Mouse (Mus musculus) Muller cell, postnatal 12 days (primary cell): ENCODE results near the gene Hmgb3.
"Not testable (repeated sequence)": the region's sequence is repeated elsewhere in the genome, so short reads cannot be mapped to it uniquely, and the experiment has no call there.

Experiments
- DNase-seq: peaks from one replicate; pipeline ENCODE4 v3.0.0-alpha.2; 2015; ENCODE audit errors: inconsistent ontology term

Hmgb3 gene

GRCm38 (mm10) chrX:71555415-71556114, at the start of gene Hmgb3:
Gene Hmgb3 (plus strand): TSS chrX:71555918.
- DNase-seq, result peak; percentile 82

- not testable (repeated sequence) for DNase-seq
Observed at GRCm38 (mm10) chrX:71506591-71506990, 49.1 kb upstream of the Hmgb3 start.

- DNase-seq, result no peak
Observed at GRCm38 (mm10) chrX:71519252-71519651, 36.5 kb upstream of the Hmgb3 start.

- no peak for DNase-seq
Observed at GRCm38 (mm10) chrX:71522889-71523288, 32.8 kb upstream of the Hmgb3 start.

- no peak for DNase-seq
Observed at GRCm38 (mm10) chrX:71524310-71524709, 31.4 kb upstream of the Hmgb3 start.

GRCm38 (mm10) chrX:71525593-71526299, 30.0 kb upstream of the Hmgb3 start:
- no peak for DNase-seq

- DNase-seq, result no peak
Observed at GRCm38 (mm10) chrX:71527461-71527860, 28.3 kb upstream of the Hmgb3 start.

- no peak for DNase-seq
Observed at GRCm38 (mm10) chrX:71528150-71528549, 27.6 kb upstream of the Hmgb3 start.

GRCm38 (mm10) chrX:71528646-71529045, 27.1 kb upstream of the Hmgb3 start:
- peak; percentile 69 for DNase-seq

GRCm38 (mm10) chrX:71532635-71533034, 23.1 kb upstream of the Hmgb3 start:
- no peak for DNase-seq

GRCm38 (mm10) chrX:71534102-71534501, 21.6 kb upstream of the Hmgb3 start:
- no peak for DNase-seq

- no peak for DNase-seq
Observed at GRCm38 (mm10) chrX:71537791-71538190, 17.9 kb upstream of the Hmgb3 start.

- DNase-seq, result no peak
Observed at GRCm38 (mm10) chrX:71540821-71541510, 14.8 kb upstream of the Hmgb3 start.

- DNase-seq, result peak; percentile 28
Observed at GRCm38 (mm10) chrX:71544731-71545130, 11.0 kb upstream of the Hmgb3 start.

GRCm38 (mm10) chrX:71545163-71545562, 10.6 kb upstream of the Hmgb3 start:
- no peak for DNase-seq

- DNase-seq, result peak; percentile 37
Observed at GRCm38 (mm10) chrX:71556115-71556941, 610 bp downstream of the Hmgb3 start.

- DNase-seq, result no peak
Observed at GRCm38 (mm10) chrX:71556965-71557491, 1.3 kb downstream of the Hmgb3 start.

GRCm38 (mm10) chrX:71559336-71559735, 3.6 kb downstream of the Hmgb3 start:
- DNase-seq, result no peak

GRCm38 (mm10) chrX:71560796-71561195, 5.1 kb downstream of the Hmgb3 start:
- DNase-seq, result no peak

- no peak for DNase-seq
Observed at GRCm38 (mm10) chrX:71573132-71573900, 17.6 kb downstream of the Hmgb3 start.

GRCm38 (mm10) chrX:71575550-71575949, 19.8 kb downstream of the Hmgb3 start:
- DNase-seq, result no peak
